Mouse (Mus musculus): ENCODE data around the gene Phyh. TPM values are rescaled to one million over a fixed set of nuclear protein-coding genes. Genes with fewer than 3 reads are reported as not detected.
A peak's percentile ranks its signal among the peaks of the same experiment; 100 is the strongest.

Gene Phyh
- total and polyA plus RNA-seq, 2 experiments: 1,051 to 1,236 TPM

GRCm38 (mm10) chr2:4908771-4909315 is 10.0 kb upstream of the Phyh start:
- Histone ChIP-seq H3K4me1 (ENCODE audit: control insufficient read depth, insufficient read depth, low read length) (peaks cover 4% of the 10 kb centered on the region; the same call in 1 of the 2 replicates), H3K27ac (replicated peaks; ENCODE audit: insufficient read depth, low read depth, low read length) (no peak overlapping the region), H3K9ac (ENCODE audit: low read depth, low read length) (no peak overlapping the region), H3K79me2 (ENCODE audit: control insufficient read depth, insufficient read depth, low read length) (no peaks in the 10 kb centered on the region), H3K36me3 (ENCODE audit: control insufficient read depth, insufficient read depth, low read length) (peaks cover 22% of the 10 kb centered on the region), H3K27me3 (ENCODE audit: control insufficient read depth, insufficient read depth, low read length) (no peaks in the 10 kb centered on the region), H3K4me3 (ENCODE audit: insufficient read depth, low read depth, low read length) (no peak overlapping the region)
- TF ChIP-seq POLR2A (IDR thresholded peaks at IDR 0.05; ENCODE audit: extremely low read depth, insufficient read depth, low read length) (no peak), CTCF (IDR thresholded peaks at IDR 0.05; ENCODE audit: low read depth, low read length) (no peak)
- WGBS: 95% methylated on average over 3 of the region's 3 CpGs
- no peak for DNase-seq (ENCODE audit: extremely low read depth, low read depth, low spot score)

GRCm38 (mm10) chr2:4909909-4910308 is 8.9 kb upstream of the Phyh start:
- TF ChIP-seq POLR2A (IDR thresholded peaks at IDR 0.05; ENCODE audit: extremely low read depth, insufficient read depth, low read length): no peak
- TF ChIP-seq CTCF (IDR thresholded peaks at IDR 0.05; ENCODE audit: low read depth, low read length): no peak
- 40% methylated on average over 6 of the region's 6 CpGs for WGBS

DNA sequence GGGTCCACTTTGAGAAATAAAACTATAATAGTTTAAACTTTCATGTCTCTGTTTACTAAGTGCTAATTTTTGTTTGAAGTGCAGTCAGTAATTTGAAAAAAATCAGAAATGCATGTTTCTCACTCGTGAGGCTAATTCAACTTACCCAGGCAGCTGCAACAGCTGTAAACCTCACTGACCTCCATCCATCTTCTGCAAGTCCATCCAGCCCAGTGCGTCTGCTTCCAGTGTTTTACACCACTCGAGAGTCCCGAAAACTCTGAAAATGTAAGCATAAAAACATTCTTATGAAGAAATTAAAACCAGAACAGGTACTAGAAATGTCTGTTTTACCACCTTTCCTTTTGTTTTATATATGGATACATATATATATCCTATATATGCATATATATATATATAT is 8.3 kb upstream of the Phyh start:
- DNase-seq (ENCODE audit: extremely low read depth, low read depth, low spot score): no peak
- WGBS: 90% methylated on average over 4 of the region's 4 CpGs
- Histone ChIP-seq H3K4me3 (ENCODE audit: insufficient read depth, low read depth, low read length) (no peak overlapping the region), H3K79me2 (ENCODE audit: control insufficient read depth, insufficient read depth, low read length) (no peaks in the 10 kb centered on the region), H3K9ac (ENCODE audit: low read depth, low read length) (no peak overlapping the region), H3K27me3 (ENCODE audit: control insufficient read depth, insufficient read depth, low read length) (no peaks in the 10 kb centered on the region), H3K4me1 (ENCODE audit: control insufficient read depth, insufficient read depth, low read length) (peaks cover 4% of the 10 kb centered on the region; the same call in 1 of the 2 replicates), H3K27ac (replicated peaks; ENCODE audit: insufficient read depth, low read depth, low read length) (no peak overlapping the region), H3K36me3 (ENCODE audit: control insufficient read depth, insufficient read depth, low read length) (peaks cover 20% of the 10 kb centered on the region)
- TF ChIP-seq POLR2A (IDR thresholded peaks at IDR 0.05; ENCODE audit: extremely low read depth, insufficient read depth, low read length) (no peak), CTCF (IDR thresholded peaks at IDR 0.05; ENCODE audit: low read depth, low read length) (no peak)

More at GRCm38 (mm10) chr2:4909909-4910308, 8.9 kb upstream of the Phyh start:
- Histone ChIP-seq H3K9ac (ENCODE audit: low read depth, low read length) (no peak overlapping the region), H3K27me3 (ENCODE audit: control insufficient read depth, insufficient read depth, low read length) (no peaks in the 10 kb centered on the region), H3K79me2 (ENCODE audit: control insufficient read depth, insufficient read depth, low read length) (no peaks in the 10 kb centered on the region), H3K4me1 (ENCODE audit: control insufficient read depth, insufficient read depth, low read length) (peaks cover 4% of the 10 kb centered on the region; the same call in 1 of the 2 replicates), H3K4me3 (ENCODE audit: insufficient read depth, low read depth, low read length) (no peak overlapping the region), H3K36me3 (ENCODE audit: control insufficient read depth, insufficient read depth, low read length) (peaks cover 22% of the 10 kb centered on the region), H3K27ac (replicated peaks; ENCODE audit: insufficient read depth, low read depth, low read length) (no peak overlapping the region)
- DNase-seq (ENCODE audit: extremely low read depth, low read depth, low spot score): peak; percentile 75

DNA sequence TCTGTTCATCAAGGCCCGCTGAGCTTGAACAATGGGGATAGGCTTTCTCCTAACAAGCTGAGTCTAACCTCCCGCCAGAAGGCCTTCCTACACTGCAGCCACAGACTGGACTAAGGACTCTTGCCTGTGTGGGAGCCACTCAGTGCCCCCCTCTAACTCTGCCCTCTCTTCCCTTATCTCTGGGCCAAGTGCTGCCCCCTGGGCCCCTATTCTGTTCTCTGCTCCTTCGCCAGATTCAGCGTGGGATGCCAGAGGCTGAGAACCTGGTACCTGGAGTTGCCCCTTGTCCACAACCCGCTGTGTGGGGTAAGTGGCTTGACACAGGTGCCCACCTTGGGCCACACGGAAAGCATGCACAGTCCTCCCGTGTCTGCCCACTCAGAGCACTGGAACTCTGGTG is 4.9 kb upstream of the Phyh start:
- TF ChIP-seq CTCF (IDR thresholded peaks at IDR 0.05; ENCODE audit: low read depth, low read length) (no peak), POLR2A (IDR thresholded peaks at IDR 0.05; ENCODE audit: extremely low read depth, insufficient read depth, low read length) (no peak)
- no peaks in the 10 kb centered on the region for H3K27me3 ChIP-seq (ENCODE audit: control insufficient read depth, insufficient read depth, low read length)
- peaks cover 10% of the 10 kb centered on the region for H3K4me1 ChIP-seq (ENCODE audit: control insufficient read depth, insufficient read depth, low read length)
- H3K27ac ChIP-seq (replicated peaks; ENCODE audit: insufficient read depth, low read depth, low read length): no peak overlapping the region
- no peaks in the 10 kb centered on the region for H3K36me3 ChIP-seq (ENCODE audit: control insufficient read depth, insufficient read depth, low read length)
- no peaks in the 10 kb centered on the region for H3K79me2 ChIP-seq (ENCODE audit: control insufficient read depth, insufficient read depth, low read length)
- WGBS: 96% methylated on average over 7 of the region's 7 CpGs
- no peak for DNase-seq (ENCODE audit: extremely low read depth, low read depth, low spot score)
- H3K9ac ChIP-seq (ENCODE audit: low read depth, low read length): no peak overlapping the region
- H3K4me3 ChIP-seq (ENCODE audit: insufficient read depth, low read depth, low read length): no peak overlapping the region

GRCm38 (mm10) chr2:4916037-4916436 is 2.8 kb upstream of the Phyh start:
- Histone ChIP-seq H3K4me1 (ENCODE audit: control insufficient read depth, insufficient read depth, low read length) (peaks cover 6% of the 10 kb centered on the region), H3K4me3 (ENCODE audit: insufficient read depth, low read depth, low read length) (no peak overlapping the region), H3K79me2 (ENCODE audit: control insufficient read depth, insufficient read depth, low read length) (peaks cover 3% of the 10 kb centered on the region; the same call in 1 of the 2 replicates), H3K36me3 (ENCODE audit: control insufficient read depth, insufficient read depth, low read length) (no peaks in the 10 kb centered on the region), H3K9ac (ENCODE audit: low read depth, low read length) (no peak overlapping the region), H3K27ac (replicated peaks; ENCODE audit: insufficient read depth, low read depth, low read length) (no peak overlapping the region), H3K27me3 (ENCODE audit: control insufficient read depth, insufficient read depth, low read length) (no peaks in the 10 kb centered on the region)
- DNase-seq (ENCODE audit: extremely low read depth, low read depth, low spot score): no peak
- WGBS: 86% methylated on average over 6 of the region's 6 CpGs
- TF ChIP-seq CTCF (IDR thresholded peaks at IDR 0.05; ENCODE audit: low read depth, low read length) (no peak), POLR2A (IDR thresholded peaks at IDR 0.05; ENCODE audit: extremely low read depth, insufficient read depth, low read length) (no peak)

DNA sequence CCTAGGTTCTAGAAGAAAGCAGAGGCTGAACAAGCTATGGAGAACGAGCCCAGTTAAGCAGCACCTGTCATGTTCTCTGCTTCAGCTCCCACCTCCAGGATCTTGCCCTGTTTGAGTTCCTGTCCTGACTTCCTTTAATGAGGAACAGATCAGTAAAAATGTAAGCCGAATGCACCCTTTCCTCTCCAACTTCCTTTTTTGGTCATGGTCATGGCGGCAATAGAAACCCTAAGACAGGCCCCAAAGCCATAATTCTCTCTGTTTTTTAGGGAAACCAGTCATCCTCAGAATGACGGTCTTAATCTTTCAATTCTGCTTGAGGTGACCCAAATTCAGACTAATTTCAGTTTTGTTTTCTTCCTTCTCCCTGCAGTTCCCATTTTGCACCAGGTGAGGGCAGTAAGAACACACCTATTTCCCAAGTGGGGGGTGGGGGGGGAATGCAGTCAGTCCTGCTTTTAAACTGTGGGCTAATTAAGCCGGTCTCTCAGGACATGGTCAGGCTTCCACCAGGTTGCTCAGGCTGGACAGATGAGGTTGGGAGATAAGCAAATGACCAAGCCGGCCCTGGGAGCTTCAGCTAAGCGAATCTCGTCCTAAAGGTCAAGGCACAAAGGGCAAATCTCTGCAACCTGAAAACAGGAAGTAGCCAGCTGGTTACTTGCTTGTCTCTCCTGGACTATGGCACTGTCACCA is 1.3 kb upstream of the Phyh start:
- Histone ChIP-seq H3K36me3 (ENCODE audit: control insufficient read depth, insufficient read depth, low read length) (no peaks in the 10 kb centered on the region), H3K27me3 (ENCODE audit: control insufficient read depth, insufficient read depth, low read length) (no peaks in the 10 kb centered on the region), H3K79me2 (ENCODE audit: control insufficient read depth, insufficient read depth, low read length) (peaks cover 3% of the 10 kb centered on the region; the same call in 1 of the 2 replicates), H3K9ac (ENCODE audit: low read depth, low read length) (peak overlapping the region; percentile 62), H3K27ac (replicated peaks; ENCODE audit: insufficient read depth, low read depth, low read length) (peak overlapping the region; percentile 85), H3K4me3 (ENCODE audit: insufficient read depth, low read depth, low read length) (peak overlapping the region; percentile 25; the same call in 1 of the 2 replicates), H3K4me1 (ENCODE audit: control insufficient read depth, insufficient read depth, low read length) (peaks cover 8% of the 10 kb centered on the region)
- TF ChIP-seq POLR2A (IDR thresholded peaks at IDR 0.05; ENCODE audit: extremely low read depth, insufficient read depth, low read length) (no peak), CTCF (IDR thresholded peaks at IDR 0.05; ENCODE audit: low read depth, low read length) (peak; percentile 59)
- under 1% methylated on average over 8 of the region's 8 CpGs for WGBS
- peak; percentile 99 for DNase-seq (ENCODE audit: extremely low read depth, low read depth, low spot score)
